Mouse (Mus musculus): ENCODE data around the gene Hbs1l.
"Not testable (repeated sequence)": the region's sequence is repeated elsewhere in the genome, so short reads cannot be mapped to it uniquely, and the experiment has no call there.

- TF ChIP-seq CTCF (IDR thresholded peaks at IDR 0.05); POLR2A (IDR thresholded peaks at IDR 0.05; ENCODE audit: insufficient read depth, low read depth, low read length); EP300 (IDR thresholded peaks at IDR 0.05; ENCODE audit: insufficient read depth, low read depth, low read length): not testable (repeated sequence)
Observed at GRCm38 (mm10) chr10:21398873-21399425, 103.2 kb downstream of the Hbs1l start.

All from heart, adult 2 months (tissue).